Mouse (Mus musculus) lung, embryonic 16.5 days (tissue): Measurements from ENCODE around the gene Iba57. TPM values are rescaled to one million over a fixed set of nuclear protein-coding genes. Genes with fewer than 3 reads are reported as not detected.

Experiments
- ATAC-seq: fragments of 200-750 bp; cut with Nextera tagmentation; 2 replicates; pipeline ENCODE4 v1.8.0; 2017; ENCODE audit warnings: low read depth, mild to moderate bottlenecking, moderate library complexity
- H3K27ac ChIP-seq: fragments of 300-500 bp; sonication (generic); 2 replicates; pipeline ENCODE4 v1.5.1; 2014; ENCODE audit warnings: mild to moderate bottlenecking, control low read depth, low read length
- H3K27me3 ChIP-seq: fragments of 300-500 bp; sonication (generic); 2 replicates; pipeline ENCODE4 v1.6.1; 2014; ENCODE audit warnings: low read depth, low read length, mixed read lengths; ENCODE audit not compliant: control insufficient read depth, insufficient read depth
- H3K36me3 ChIP-seq: fragments of 300-500 bp; sonication (generic); 2 replicates; pipeline ENCODE4 v1.6.1; 2014; ENCODE audit warnings: low read length; ENCODE audit not compliant: control insufficient read depth, insufficient read depth
- H3K4me1 ChIP-seq: fragments of 300-500 bp; sonication (generic); replicated peaks from 2 replicates; pipeline ENCODE4 v1.6.1; 2014; ENCODE audit warnings: low read length, mixed read lengths; ENCODE audit not compliant: control insufficient read depth, insufficient read depth
- H3K4me2 ChIP-seq: fragments of 300-500 bp; sonication (generic); 2 replicates; pipeline ENCODE4 v1.6.1; 2014; ENCODE audit warnings: low read depth, low read length, control low read depth
- H3K4me3 ChIP-seq: fragments of 300-500 bp; sonication (generic); 2 replicates; pipeline ENCODE4 v1.5.1; 2014; ENCODE audit warnings: mild to moderate bottlenecking, low read length, control low read depth
- H3K9ac ChIP-seq: fragments of 300-500 bp; sonication (generic); 2 replicates; pipeline ENCODE4 v1.6.1; 2014; ENCODE audit warnings: low read length, control low read depth
- H3K9me3 ChIP-seq: fragments of 300-500 bp; sonication (generic); 2 replicates; pipeline ENCODE4 v1.6.1; 2016; ENCODE audit warnings: low read length; ENCODE audit not compliant: control insufficient read depth
- WGBS: fragments of 180-500 bp; shearing (Covaris S2); extraction: QIAGEN DNeasy Blood & Tissue Kit; methylation state at CpG from one replicate; pipeline ENCODE4 v1.1.7; 2014; 5-methylcytosine and 5-hydroxymethylcytosine counted together
- polyA plus RNA-seq: library from polyadenylated mRNA; unstranded; fragments of >200 nt; fragmentation: Nextera tagmentation; extraction: Ambion mirVana; gene quantifications from 2 replicates; pipeline ENCODE4 v1.2.1, GENCODE M21; 2015

Gene Iba57
- polyA plus RNA-seq, 1 experiment from 2014 or later = 4.6 TPM

DNA sequence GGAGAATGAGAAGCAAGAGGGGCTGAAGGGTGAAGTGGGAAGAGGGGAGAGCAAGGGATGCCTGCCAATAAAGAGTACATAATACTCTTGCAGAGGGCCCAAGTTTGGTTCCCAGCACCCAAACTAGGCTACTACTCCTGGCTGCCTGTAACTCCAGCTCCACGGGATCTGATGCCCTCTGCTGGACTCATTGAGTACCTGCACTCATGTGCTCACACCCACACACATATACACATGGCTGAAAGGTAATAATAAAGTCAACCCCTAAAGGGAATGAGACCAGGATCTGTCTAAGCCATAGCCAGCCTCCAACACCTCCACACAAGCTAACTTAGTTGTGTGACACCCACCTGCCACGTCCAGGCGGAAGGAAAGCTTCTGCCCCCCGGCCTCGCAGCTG lies 57.6 kb downstream of the Iba57 start:
- Histone ChIP-seq H3K9me3 (peaks cover 4% of the 10 kb centered on the region; the same call in 1 of the 2 replicates), H3K27me3 (no peaks in the 10 kb centered on the region; the same call in 1 of the 2 replicates), H3K36me3 (no peaks in the 10 kb centered on the region), H3K9ac (no peak overlapping the region), H3K4me1 (no peaks in the 10 kb centered on the region), H3K4me2 (no peak overlapping the region), H3K4me3 (no peak overlapping the region), H3K27ac (no peak overlapping the region)
- 89% methylated on average over 5 of the region's 5 CpGs for WGBS
- no peak for ATAC-seq

Other genes starting within 250 kb of the Iba57 start
- gene Btnl10, start 245.8 kb downstream of the Iba57 start, polyA plus RNA-seq = 0.08 and 0.38 TPM in 2 replicates
- gene Rnf187, start 224.8 kb downstream of the Iba57 start, polyA plus RNA-seq = 150 and 161 TPM in 2 replicates
- 24.0 and 28.3 TPM in 2 replicates for gene Hist3h2ba, start 214.8 kb downstream of the Iba57 start, polyA plus RNA-seq
- gene Hist3h2a, start 209.1 kb downstream of the Iba57 start, polyA plus RNA-seq = 21.8 and 23.3 TPM in 2 replicates
- 0.41 and 0.65 TPM in 2 replicates for gene Trim17, start 209.1 kb downstream of the Iba57 start, polyA plus RNA-seq
- 21.9 and 23.2 TPM in 2 replicates for gene Trim11, start 185.6 kb downstream of the Iba57 start, polyA plus RNA-seq
- gene Obscn, start 27.3 kb downstream of the Iba57 start, polyA plus RNA-seq = 1.9 and 3.0 TPM in 2 replicates
- gene Gjc2, start 19.5 kb upstream of the Iba57 start, polyA plus RNA-seq = 0.31 and 0.50 TPM in 2 replicates
- 127 and 129 TPM in 2 replicates for gene Guk1, start 28.5 kb upstream of the Iba57 start, polyA plus RNA-seq
- 83.1 and 84.8 TPM in 2 replicates for gene Mrpl55, start 38.7 kb upstream of the Iba57 start, polyA plus RNA-seq
- 35.2 and 37.0 TPM in 2 replicates for gene 2310033P09Rik, start 44.6 kb upstream of the Iba57 start, polyA plus RNA-seq
- 725 and 739 TPM in 2 replicates for gene Arf1, start 64.5 kb upstream of the Iba57 start, polyA plus RNA-seq
- gene Wnt3a, start 127.0 kb upstream of the Iba57 start, polyA plus RNA-seq = 0.48 and 0.55 TPM in 2 replicates
- gene Wnt9a, start 143.2 kb upstream of the Iba57 start, polyA plus RNA-seq = 3.9 and 4.1 TPM in 2 replicates
- not detected in 2 replicates for gene Prss38, start 211.9 kb upstream of the Iba57 start, polyA plus RNA-seq